Mouse (Mus musculus) E14TG2a.4 (cell line): Measurements from ENCODE around the gene Orm2.

Experiments
- CTCF ChIP-seq: conservative IDR thresholded peaks from 2 replicates; pipeline ENCODE4 v1.5.1; 2014; ENCODE audit warnings: low read length
- NANOG ChIP-seq: IDR thresholded peaks from 2 replicates; pipeline ENCODE4 v1.6.1; 2014; ENCODE audit warnings: borderline replicate concordance, low read length, mixed read lengths
- POU5F1 ChIP-seq: IDR thresholded peaks from 2 replicates; pipeline ENCODE4 v1.6.1; 2014; ENCODE audit warnings: low read length, borderline replicate concordance

GRCm38 (mm10) chr4:63343608-63344007 is 18.6 kb upstream of the Orm2 start:
- TF ChIP-seq CTCF (no peak), POU5F1 (no peak), NANOG (no peak)
